Mouse (Mus musculus): ENCODE measurements around the gene Bcat1.

Bcat1 gene

DNA sequence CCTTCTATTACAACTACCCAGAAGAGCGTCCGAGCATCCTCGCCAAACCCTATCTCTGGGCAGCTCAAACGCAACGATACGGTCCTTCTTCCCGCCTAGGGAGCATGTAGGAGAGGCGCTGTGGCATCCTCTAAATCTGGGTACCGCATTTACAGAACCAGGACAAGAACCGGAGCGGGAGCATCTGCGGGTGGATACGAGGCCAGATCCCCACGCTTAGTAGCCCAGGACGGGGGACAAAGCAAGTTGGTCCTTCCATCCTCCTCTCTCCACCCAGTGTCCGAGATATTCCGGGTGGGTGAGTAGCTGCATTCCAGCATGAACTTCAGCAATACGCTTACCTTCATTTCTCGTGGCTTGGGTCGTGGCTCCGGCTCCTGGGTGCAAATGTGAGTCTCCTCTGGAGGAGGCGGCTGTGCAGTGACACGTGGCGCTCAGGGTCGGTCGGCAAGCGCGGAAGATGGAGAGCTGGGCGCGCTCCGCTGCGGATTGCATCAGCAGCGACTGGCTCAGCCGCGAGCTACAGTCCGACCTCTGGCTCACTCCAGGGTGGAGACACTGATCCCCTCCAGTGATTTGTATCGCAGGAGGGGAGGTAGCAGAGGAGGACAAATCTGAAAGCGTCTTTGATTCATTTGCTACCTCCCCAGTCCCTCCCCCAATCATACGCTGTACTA, at the start of gene Bcat1:
TSS of gene Bcat1 (minus strand) at position 637 of the 677 bp plus-strand sequence.
- no peak for DNase-seq (ENCODE audit: low read depth, low spot score)

DNA sequence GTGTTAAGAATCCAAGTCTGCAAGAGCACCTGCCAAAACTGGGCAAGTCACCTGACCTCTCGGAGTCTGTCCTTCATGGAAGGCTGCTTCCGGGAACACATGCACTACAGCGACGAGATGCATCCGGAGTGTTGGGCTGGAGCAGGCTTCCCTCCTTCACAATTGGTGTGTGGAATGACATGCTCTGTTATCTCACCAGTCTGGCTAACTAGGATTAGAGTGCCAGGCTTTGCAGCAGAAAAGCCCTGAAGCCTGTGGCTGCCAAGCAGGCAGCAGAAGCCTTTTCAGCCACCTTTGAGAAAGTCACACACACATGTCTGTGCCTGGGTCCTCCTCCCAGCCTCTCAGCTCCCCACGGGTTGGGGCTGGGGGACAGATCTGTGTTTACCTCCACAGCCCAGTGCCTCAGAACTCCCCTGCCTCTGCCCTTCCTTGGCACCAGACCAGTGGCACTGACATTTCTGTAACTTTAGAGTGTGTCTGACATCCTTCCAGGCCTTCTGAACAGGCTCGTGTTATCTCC, 49.7 kb upstream of the Bcat1 start:
- no peak for DNase-seq (ENCODE audit: low read depth, low spot score)

DNA sequence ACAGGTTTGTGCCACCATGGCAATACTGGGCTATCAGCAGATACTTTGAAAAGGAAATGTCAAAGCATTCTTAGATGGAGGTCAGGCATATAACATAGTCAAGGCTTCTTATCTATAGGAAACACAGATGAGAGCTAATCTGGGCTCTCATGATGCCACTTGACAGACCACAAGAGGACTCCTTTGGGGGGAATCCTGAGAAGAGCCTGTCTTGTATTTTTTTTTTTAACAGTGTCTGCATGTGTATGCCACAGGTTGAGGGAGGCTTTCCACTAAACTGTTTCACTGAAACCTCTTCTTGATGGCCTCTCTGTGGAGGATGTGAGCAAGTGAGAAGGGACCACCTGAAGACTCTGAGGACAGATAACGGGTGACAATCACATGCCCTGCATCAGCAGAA, 48.6 kb upstream of the Bcat1 start:
- DNase-seq (ENCODE audit: low read depth, low spot score) = no peak

DNA sequence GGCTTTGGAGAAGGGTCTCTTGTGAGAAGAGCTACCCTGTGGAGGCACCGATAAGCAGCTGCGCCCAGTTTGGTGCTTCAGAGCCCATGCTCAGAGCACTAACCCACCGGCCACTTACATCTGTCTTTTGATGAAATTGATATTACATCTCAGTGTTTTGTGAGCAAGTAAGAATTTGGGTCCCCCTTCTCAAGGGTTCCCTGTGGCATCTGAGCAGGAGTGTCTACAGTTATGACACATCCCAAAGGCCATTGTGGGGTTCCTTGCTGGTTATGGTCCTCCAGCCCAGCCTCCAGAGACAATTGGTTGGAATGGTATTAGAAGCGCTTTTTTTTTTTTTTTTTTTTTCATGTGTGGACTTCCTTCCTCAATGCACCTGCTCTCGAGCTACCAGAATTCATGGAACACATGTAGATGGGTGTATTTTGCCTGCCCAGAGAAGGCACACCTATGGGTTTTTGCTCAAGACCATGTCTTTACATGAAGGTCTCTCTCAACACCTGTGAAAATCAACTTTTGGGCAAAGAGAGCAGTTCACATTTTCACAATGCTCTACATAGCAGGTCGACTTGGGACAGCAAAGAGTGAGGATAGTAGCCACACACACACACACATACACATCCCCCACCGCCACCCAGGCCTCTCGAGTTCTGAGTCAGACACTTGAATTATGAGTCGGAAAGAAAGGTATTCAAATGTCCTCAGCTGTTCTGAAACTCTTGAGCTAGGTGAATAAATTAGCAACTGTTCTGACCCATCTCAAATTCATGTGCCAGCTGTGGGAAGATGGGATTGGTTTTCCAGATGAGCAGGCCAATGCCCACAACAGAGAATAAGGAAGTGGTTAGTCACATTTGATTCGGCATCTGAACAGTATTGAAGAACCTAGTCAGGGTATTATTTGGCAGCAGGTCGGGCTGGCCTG, 47.4 kb upstream of the Bcat1 start:
- no peak for DNase-seq (ENCODE audit: low read depth, low spot score)

DNA sequence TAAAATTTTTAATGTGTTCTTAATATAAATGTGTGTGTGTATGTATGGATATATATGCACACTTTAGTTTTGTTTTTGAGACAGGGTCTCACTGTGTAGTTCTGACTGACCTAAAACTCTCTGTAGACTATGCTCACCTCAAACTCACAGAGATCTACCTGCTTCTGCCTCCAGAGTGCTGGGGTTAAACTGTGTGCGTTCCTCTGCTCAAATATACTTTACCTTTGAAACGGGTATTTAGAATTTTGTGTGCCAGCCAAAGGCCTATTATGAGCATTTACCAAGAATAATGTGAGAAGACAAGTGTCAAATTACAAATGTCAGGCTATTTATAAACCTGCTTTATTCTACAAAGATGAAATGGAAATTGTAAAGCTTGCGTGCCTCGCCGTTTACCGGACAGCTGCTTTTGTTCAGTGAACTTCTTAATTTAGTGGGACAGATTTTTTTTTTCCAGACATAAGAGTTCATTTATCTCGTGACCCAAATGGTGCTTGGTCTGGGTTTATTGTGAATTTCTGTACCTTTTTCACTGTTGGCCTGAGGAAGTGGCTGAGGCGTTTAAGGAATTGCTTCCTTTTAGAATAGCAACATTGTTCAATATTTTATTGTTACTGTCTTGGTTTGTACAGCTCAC, 46.6 kb upstream of the Bcat1 start:
- no peak for DNase-seq (ENCODE audit: low read depth, low spot score)

DNA sequence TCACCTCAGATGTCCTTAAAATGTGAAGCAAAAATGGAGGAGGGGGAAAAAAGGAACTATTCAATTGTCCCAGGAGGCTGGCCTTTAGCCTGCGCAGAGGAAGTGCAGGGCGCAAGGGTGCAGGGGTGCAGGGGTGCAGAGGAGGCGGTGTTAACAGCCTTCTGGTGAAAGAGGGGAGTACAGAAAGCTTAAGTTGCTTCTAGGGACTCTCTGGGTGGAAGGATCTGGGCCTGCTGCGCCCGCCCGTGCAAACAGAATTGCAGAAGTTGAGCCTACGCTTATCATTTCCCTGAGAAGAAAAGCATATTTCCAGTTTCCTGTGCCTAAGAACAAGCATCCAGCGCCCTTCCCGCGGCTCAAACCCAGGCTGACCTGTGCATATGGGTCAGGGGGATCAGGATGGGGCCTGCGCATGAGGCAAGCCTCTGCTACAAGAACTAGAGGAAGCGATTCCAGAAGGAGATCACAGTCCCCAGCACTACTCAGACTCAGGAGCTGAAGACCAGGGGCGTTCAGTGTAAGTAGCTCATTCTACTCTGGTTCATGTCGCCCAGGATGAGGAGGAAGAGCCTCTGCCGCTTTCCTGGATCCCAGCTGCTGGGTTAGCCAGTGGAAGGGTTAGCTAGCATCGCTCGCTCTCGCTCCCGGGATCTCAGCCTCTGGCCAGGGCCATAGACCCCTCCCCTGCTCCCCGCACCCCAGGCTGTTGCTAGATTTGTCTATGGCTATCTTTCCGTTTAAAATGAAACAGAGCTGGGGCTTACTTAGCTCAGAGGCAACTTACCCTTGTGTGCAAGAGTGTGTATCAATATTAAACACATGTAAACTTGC, 45.8 kb upstream of the Bcat1 start:
- no peak for DNase-seq (ENCODE audit: low read depth, low spot score)

DNA sequence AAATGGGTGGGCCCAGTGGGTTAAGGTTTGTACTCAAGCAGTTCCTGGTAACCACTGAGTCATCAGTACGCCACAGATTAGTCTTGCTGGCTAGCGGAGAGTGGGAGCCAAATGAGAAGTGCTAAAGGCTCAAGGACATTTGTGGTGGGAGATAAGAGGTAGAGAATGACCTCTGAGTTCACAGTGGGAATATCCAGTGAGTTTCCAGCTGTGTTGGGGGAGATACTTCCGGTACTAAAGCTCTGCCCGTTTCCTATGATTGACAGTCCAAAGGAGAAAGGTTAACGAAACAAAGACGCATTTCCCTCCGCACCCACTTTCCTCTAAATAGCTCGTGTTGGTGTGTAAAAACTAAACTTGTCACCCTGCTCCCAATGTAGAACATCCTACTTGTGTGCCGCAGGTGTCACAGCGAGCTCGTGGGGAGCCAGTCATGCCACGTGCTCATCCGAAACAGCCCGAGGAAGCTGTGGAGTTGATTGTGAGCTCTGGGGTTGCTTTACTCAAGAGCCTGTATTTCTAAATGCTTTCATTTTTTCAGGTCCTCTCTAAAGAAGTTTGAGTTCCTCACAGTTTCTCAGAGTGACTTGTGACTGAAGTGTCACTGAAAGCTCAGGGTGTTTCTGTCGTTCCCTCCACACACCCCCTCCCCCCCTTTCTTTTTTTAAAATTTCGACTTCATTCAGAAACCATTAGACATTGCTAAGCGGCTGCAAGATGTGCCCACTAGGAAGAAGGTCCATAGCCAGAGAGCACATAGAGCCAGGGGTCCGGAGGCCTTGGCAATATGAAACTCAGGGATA, 45.0 kb upstream of the Bcat1 start:
- peak; percentile 23 for DNase-seq (ENCODE audit: low read depth, low spot score)

DNA sequence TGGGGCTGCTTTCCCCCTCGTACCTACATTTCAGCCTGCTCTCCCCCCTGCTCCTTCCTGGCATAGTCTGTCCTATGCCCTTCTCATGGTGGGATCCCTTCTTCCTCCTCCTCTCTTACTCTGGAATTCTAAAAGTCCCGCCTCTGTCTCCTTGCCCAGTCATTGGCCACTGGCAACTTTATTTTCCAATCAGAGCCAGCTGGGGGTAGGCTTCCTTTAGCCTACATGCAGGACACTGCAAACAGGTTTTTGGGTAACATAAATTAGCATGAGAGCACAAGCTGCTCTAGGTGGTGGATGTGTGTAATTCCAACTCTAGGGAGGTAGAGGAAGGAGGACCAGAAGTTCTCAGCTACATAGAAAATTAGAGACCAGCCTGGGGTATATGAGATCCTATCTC, 44.1 kb upstream of the Bcat1 start:
- no peak for DNase-seq (ENCODE audit: low read depth, low spot score)

DNA sequence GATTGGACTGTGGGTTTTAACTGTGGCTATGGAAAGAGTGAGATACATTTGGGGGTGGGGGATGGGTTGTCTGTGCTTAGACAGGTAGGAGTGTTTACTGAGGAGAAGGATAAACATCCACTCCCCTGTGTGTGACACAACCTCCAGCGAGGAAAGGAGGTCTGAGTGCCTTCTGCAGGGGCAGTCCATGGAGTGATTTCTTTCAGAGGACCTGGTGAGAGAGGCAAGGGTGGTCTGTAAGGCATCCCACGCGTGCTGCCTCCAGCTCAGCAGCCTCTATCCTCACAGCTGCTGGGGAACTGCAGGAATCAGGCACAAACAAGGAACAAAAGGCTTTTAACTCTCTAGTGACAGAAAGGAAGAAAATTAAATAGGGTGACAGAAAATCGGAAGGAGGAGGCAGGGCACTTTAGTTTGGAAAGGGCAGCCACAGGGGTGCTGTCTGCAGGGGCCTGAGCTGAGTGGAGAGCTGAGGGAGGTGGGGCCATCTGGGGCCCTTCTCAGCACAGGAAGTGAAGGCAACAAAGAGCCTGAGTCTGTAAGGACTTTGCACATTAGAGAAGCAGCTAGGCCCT, 40.2 kb upstream of the Bcat1 start:
- DNase-seq (ENCODE audit: low read depth, low spot score) = no peak

DNA sequence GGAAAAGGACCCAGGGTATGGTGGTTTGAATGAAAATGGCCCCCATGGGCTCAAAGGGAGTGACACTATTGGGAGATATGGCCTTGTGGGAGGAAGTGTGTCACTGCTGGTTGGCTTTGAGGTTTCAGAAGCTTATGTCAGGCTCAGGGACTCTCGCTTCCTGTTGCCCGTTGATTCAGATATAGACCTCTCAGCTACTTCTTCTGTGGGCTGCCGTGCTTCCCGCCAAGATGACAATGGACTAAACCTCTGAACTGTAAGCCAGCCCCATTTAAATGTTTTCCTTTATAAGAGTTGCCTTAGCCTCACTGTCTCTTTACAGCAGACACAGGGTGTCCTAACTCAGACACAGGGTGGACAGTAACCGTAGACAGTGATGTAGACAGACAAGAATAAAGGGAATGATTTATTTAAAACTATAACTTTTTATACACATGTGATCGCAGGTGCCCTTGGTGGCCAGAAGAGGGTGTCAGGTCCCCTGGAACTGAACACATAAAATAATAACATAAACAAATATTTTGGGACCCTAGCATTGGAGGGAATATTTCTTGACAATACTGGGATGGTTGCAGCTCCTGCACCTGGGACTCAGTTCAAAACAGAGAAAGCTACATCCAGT, 39.6 kb upstream of the Bcat1 start, which contains the start of gene Lrmp:
TSS of gene Lrmp (plus strand) at position 178 of the 622 bp plus-strand sequence.
- no peak for DNase-seq (ENCODE audit: low read depth, low spot score)

DNA sequence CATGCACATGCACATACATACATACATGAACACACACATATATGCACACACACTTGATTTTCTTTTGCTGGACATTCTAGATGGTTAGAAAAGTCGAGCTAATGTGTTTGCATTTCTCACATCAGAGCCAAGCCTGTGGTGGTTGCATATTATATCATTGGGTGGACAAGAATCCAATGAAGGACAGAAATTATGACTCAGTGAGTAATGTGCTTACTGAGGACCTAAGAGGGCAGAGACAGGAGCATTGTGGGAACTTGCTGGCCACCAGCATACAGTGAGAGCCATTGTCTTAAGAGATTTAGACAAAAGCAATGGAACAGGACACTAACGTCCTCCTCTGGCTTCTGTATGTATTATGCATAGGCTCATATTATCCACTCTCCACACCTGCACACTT, 38.6 kb upstream of the Bcat1 start:
- no peak for DNase-seq (ENCODE audit: low read depth, low spot score)

DNA sequence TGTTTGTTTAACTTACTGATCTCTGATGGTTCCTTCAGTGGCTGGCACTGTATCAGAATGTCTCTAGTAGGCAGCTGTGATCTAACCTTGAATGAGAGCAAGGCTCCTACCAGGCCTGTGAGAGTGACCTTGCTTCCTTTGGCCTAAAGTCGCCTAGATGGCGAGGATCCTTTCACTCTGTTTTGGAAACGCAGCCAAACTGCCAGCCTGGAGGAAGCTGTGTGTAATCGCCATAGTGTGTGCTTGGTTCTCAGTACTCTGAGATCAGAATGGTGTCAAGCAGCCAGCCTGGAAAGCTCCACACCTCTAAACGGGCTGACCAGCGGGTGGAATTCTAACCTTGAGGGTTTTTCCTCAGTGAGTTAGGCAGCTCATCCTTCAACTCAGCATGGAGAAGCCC, 36.9 kb upstream of the Bcat1 start:
- DNase-seq (ENCODE audit: low read depth, low spot score) = no peak

DNA sequence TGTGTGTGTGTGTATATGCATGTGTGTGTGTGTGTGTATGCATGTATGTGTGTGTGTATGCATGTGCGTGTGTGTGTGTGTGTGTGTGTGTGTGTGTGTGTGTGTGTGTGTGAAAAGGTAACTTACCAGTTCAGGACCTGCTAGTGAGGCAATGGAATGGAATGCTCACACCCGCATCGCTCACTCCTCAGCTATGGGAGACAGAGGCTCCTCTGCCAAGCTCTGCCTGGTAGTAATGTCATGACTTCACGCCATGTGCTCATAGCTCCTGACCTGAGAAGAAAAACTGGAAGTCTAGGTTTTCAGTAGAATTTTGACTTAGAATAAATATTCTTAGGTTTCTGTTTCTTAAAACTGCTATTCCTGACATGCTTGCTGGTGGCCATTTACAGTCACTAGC, 34.8 kb upstream of the Bcat1 start:
- DNase-seq (ENCODE audit: low read depth, low spot score) = no peak

DNA sequence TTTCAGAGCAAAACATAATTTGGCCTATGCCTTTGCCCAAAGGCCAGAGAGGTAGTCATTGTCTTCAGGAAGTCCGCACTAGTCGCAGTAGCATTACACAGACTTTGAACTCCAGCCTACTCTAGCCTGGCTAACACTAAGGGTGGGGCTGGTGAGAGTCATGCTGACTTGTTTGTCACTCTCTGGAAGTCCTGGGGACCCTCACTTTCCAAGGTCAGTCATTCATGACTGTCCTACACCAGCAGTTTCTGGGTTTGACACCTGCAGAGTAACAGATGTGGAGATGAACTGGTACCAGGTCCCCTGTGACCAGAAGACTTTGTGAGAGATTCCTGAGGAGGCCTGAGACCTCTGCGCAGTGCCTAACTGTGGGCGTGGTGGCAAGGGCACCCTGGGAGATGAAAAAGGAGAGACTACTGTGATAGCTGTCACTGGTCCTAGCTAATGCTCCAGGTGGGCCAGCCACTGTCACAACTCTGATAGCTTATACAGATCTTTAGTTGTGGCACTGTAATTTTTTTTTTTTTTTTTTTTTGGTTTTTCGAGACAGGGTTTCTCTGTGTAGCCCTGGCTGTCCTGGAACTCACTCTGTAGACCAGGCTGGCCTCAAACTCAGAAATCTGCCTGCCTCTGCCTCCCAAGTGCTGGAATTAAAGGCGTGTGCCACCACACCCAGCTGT, 30.3 kb upstream of the Bcat1 start:
- no peak for DNase-seq (ENCODE audit: low read depth, low spot score)

DNA sequence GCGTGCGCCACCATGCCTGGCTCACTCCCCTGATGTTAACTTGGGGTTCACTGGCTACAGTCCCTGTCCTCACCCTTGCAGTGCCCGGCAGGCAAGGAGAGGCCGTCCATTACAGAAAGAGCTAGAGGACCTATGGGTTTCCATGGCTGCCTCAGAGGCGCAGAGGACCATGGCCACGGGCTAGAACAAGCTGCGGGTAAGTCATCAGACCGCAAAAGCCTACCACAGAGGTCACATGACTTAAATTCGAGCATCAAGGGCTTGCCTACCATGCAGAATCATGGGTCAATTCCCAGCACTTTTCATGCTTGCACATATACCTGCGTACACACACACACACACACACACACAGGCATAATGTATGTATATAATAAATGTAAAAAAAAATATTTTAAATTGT, 29.5 kb upstream of the Bcat1 start:
- no peak for DNase-seq (ENCODE audit: low read depth, low spot score)

DNA sequence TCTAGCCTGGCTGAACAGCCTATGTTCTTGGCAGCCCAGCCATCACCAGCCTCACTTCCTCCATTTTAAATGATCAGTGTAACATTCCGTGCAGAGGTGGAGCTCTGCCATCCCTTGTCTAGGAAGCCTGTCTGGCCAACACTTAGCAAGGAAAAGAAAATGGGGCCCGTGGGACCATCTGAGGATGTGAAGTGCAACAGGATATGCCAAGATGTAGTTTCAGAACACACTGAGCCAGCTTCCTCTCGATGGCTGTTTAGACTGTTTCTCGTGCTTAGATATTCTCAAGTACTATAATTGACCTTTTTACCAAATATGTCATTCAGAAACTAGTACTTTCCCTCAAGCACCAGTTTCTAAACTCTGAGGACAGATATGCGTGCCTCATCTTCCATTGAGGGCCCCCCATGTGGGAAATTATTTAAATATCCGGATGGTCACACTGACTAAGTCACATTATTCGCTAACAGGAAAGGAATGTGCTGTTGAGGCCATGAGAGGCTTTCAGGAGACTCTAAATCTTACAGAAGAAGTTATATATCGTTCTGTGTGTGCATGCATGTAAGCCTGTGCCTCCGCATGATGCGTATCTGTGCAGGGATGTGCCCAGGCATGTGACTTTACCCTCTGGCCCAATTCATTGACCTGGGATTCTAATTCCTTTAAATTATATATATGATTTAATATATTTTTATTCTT, 28.4 kb upstream of the Bcat1 start:
- DNase-seq (ENCODE audit: low read depth, low spot score) = no peak

DNA sequence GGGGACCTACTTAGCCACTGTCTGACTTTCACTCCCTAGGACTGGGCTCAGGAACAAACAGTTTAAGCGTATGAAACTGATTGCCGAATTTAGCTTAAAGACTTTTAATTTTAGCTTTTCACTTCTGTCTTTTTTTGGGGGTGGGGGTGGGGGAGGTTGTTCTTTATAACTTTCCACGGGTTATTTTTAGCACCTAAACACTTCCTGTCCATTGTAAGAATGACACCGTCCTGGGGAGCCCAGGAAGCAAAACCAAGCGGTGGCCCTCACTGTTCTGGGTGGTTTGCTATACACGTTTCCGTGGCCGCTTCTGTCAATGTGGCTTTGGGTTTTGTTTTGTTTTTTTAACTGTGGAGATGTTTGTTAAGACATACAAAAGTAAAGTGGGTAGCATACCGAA, 24.9 kb upstream of the Bcat1 start:
- no peak for DNase-seq (ENCODE audit: low read depth, low spot score)

DNA sequence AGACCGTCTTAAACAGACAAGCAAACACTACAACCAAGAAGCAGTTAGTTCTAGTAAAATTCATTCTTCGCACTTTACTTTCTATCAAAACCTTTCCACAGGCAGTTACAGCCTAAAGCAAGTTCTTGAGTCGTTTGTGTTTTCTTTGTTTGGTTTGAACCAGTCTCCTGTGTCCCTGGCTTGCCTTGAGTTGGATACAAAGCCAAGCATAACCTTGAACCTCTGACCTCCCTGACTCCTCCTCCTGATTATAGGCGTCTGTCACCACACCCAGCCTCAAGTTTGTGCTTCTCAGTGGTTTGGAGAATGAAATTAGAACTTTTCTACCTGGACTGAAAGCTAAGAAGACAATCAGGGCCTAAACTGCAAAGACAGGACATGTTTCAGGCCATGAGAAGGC, 18.4 kb upstream of the Bcat1 start:
- no peak for DNase-seq (ENCODE audit: low read depth, low spot score)
